Mouse (Mus musculus): Measurements from ENCODE around the gene Tex13b. TPM values are rescaled to one million over a fixed set of nuclear protein-coding genes. Genes with fewer than 3 reads are reported as not detected.
"Not testable (repeated sequence)": the region's sequence is repeated elsewhere in the genome, so short reads cannot be mapped to it uniquely, and the experiment has no call there.

The Tex13b gene
- total RNA-seq, 1 experiment: 0.80 TPM

DNA sequence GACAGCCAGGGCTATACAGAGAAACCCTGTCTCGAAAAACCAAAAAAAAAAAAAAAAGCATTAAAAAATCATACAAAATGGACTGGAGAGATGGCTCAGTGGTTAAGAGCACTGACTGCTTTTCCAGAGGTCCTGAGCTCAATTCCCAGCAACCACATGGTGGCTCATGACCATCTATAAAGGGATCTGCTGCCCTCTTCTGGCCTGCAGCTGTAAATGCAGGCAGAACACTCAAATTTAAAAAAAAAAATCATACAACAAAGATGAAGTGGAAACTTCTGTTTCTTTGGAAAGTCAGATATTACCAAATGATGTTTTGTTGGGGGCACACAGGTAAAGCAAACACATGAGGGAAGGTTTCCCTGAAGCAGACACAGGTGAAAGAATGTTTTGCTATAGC, 32.2 kb upstream of the Tex13b start:
- peak; percentile 53; the same call in 1 of the 2 replicates for TF ChIP-seq ZNF384 (IDR thresholded peaks at IDR 0.05; ENCODE audit: low read depth, low read length)
- DNase-seq (ENCODE audit: low read depth, low spot score); in situ Hi-C loops (cut with MboI; ENCODE audit: low sequenced_read_pairs in 2 of 2, unreplicated experiment in 2 of 2); H3K4me1 ChIP-seq (ENCODE audit: control insufficient read depth in 2 of 2, insufficient read depth in 2 of 2, low read length in 2 of 2, poor library complexity in 1 of 2); H3K4me3 ChIP-seq (ENCODE audit: insufficient read depth in 1 of 2, low read depth in 1 of 2, low read length in 2 of 2, poor library complexity in 1 of 2, severe bottlenecking in 1 of 2); H3K27ac ChIP-seq (ENCODE audit: insufficient read depth, low read depth, low read length, poor library complexity, severe bottlenecking); H3K9me3 ChIP-seq (ENCODE audit: control insufficient read depth, insufficient read depth, low read depth, low read length); H3K9ac ChIP-seq (ENCODE audit: insufficient read depth, low read depth, low read length, poor library complexity, severe bottlenecking); H3K36me3 ChIP-seq (ENCODE audit: control insufficient read depth, insufficient read depth, low read length, poor library complexity, severe bottlenecking): not testable (repeated sequence)

DNA sequence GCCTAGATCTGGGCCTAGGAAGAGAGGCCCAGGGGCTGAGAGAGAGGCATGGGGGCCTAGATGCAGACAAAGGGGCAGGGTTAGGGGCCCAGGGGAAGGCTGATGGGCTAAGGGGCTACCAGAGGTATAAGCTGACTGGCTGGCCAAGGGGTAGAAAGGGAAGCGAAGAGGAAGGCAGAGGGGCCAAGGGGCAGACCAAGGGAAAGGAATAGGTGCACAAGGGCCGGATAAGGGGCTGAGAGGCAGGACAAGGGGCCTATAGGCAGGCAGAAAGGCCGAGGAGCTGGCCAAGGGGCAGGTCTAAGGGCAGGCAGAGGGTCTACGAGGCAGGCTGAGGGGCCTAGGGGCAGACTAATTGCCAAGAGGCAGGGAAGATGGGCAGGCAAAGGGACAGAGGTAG, 26.7 kb upstream of the Tex13b start:
- TF ChIP-seq HCFC1 (IDR thresholded peaks at IDR 0.05; ENCODE audit: borderline replicate concordance, insufficient read depth, low read length): no peak
- TF ChIP-seq ZC3H11A (IDR thresholded peaks at IDR 0.05; ENCODE audit: borderline replicate concordance, low read depth, low read length): no peak
- no peak for TF ChIP-seq ZNF384 (IDR thresholded peaks at IDR 0.05; ENCODE audit: low read depth, low read length)
- no peak for TF ChIP-seq MAFK (IDR thresholded peaks at IDR 0.05; ENCODE audit: insufficient read depth, low read depth, low read length)
- TF ChIP-seq CHD2 (IDR thresholded peaks at IDR 0.05; ENCODE audit: low read depth, low read length): no peak
- H3K9ac ChIP-seq (ENCODE audit: insufficient read depth, low read depth, low read length, poor library complexity, severe bottlenecking): no peak overlapping the region
- in situ Hi-C loops (cut with MboI; ENCODE audit: low sequenced_read_pairs in 2 of 2, unreplicated experiment in 2 of 2): no loop called here
- H3K36me3 ChIP-seq (ENCODE audit: control insufficient read depth, insufficient read depth, low read length, poor library complexity, severe bottlenecking): no peaks in the 10 kb centered on the region
- H3K4me3 ChIP-seq (ENCODE audit: insufficient read depth in 1 of 2, low read depth in 1 of 2, low read length in 2 of 2, poor library complexity in 1 of 2, severe bottlenecking in 1 of 2): no peak overlapping the region
- H3K27ac ChIP-seq (ENCODE audit: insufficient read depth, low read depth, low read length, poor library complexity, severe bottlenecking): no peak overlapping the region
- DNase-seq (ENCODE audit: low read depth, low spot score): no peak
- H3K4me1 ChIP-seq (ENCODE audit: control insufficient read depth in 2 of 2, insufficient read depth in 2 of 2, low read length in 2 of 2, poor library complexity in 1 of 2): no peaks in the 10 kb centered on the region
- H3K9me3 ChIP-seq (ENCODE audit: control insufficient read depth, insufficient read depth, low read depth, low read length): no peaks in the 10 kb centered on the region

DNA sequence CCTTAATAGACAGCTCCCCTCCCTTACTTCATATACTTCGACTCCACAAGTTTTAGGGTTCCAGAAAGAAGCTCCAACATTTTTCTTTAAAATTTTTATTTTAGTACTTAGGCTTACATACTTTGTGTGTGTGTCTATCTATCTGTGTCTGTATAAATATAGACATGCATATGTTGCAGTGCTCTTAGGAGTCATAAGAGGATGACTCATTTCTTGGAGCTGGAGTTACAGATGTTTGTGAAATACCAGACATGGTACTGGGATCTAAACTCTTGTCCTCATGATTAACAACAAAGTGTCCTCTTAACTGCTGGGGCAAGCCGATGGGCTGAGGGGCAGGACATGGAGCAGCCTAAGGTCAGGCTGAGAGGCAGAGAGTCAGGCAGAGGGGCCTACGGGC, 24.8 kb upstream of the Tex13b start:
- Histone ChIP-seq H3K9ac (ENCODE audit: insufficient read depth, low read depth, low read length, poor library complexity, severe bottlenecking) (no peak overlapping the region), H3K4me3 (ENCODE audit: insufficient read depth in 1 of 2, low read depth in 1 of 2, low read length in 2 of 2, poor library complexity in 1 of 2, severe bottlenecking in 1 of 2) (no peak overlapping the region), H3K9me3 (ENCODE audit: control insufficient read depth, insufficient read depth, low read depth, low read length) (no peaks in the 10 kb centered on the region), H3K27ac (ENCODE audit: insufficient read depth, low read depth, low read length, poor library complexity, severe bottlenecking) (no peak overlapping the region), H3K4me1 (ENCODE audit: control insufficient read depth in 2 of 2, insufficient read depth in 2 of 2, low read length in 2 of 2, poor library complexity in 1 of 2) (no peaks in the 10 kb centered on the region), H3K36me3 (ENCODE audit: control insufficient read depth, insufficient read depth, low read length, poor library complexity, severe bottlenecking) (no peaks in the 10 kb centered on the region)
- no peak for DNase-seq (ENCODE audit: low read depth, low spot score)
- TF ChIP-seq MAFK (IDR thresholded peaks at IDR 0.05; ENCODE audit: insufficient read depth, low read depth, low read length) (no peak), CHD2 (IDR thresholded peaks at IDR 0.05; ENCODE audit: low read depth, low read length) (no peak), ZC3H11A (IDR thresholded peaks at IDR 0.05; ENCODE audit: borderline replicate concordance, low read depth, low read length) (no peak), HCFC1 (IDR thresholded peaks at IDR 0.05; ENCODE audit: borderline replicate concordance, insufficient read depth, low read length) (no peak), ZNF384 (IDR thresholded peaks at IDR 0.05; ENCODE audit: low read depth, low read length) (no peak)
- in situ Hi-C loops (cut with MboI; ENCODE audit: low sequenced_read_pairs in 2 of 2, unreplicated experiment in 2 of 2): no loop called here

DNA sequence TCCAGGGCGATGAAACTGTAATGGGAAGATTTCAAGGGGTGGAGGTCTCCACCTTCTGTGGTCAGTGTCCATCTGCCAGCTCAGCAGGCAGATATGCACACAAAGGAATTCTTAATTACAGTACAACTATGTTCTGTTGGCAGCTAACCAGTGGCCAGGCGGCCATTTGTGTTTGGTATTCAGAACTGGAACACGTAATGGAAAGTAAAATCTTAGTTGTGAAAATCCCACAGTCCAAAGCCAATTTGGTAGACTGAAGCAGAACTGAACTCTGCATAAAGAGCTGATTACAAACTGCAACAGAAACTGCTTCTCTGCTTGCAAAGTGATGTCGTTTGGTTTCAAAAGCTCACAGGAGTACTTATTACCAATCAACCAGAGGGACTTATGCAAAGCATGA, 18.5 kb upstream of the Tex13b start:
- in situ Hi-C loops (cut with MboI; ENCODE audit: low sequenced_read_pairs in 2 of 2, unreplicated experiment in 2 of 2): no loop called here
- TF ChIP-seq MAFK (IDR thresholded peaks at IDR 0.05; ENCODE audit: insufficient read depth, low read depth, low read length) (no peak), ZNF384 (IDR thresholded peaks at IDR 0.05; ENCODE audit: low read depth, low read length) (no peak), ZC3H11A (IDR thresholded peaks at IDR 0.05; ENCODE audit: borderline replicate concordance, low read depth, low read length) (no peak), CHD2 (IDR thresholded peaks at IDR 0.05; ENCODE audit: low read depth, low read length) (no peak), HCFC1 (IDR thresholded peaks at IDR 0.05; ENCODE audit: borderline replicate concordance, insufficient read depth, low read length) (no peak)
- Histone ChIP-seq H3K4me3 (ENCODE audit: insufficient read depth in 1 of 2, low read depth in 1 of 2, low read length in 2 of 2, poor library complexity in 1 of 2, severe bottlenecking in 1 of 2) (no peak overlapping the region), H3K4me1 (ENCODE audit: control insufficient read depth in 2 of 2, insufficient read depth in 2 of 2, low read length in 2 of 2, poor library complexity in 1 of 2) (no peaks in the 10 kb centered on the region), H3K9me3 (ENCODE audit: control insufficient read depth, insufficient read depth, low read depth, low read length) (no peaks in the 10 kb centered on the region), H3K9ac (ENCODE audit: insufficient read depth, low read depth, low read length, poor library complexity, severe bottlenecking) (no peak overlapping the region), H3K36me3 (ENCODE audit: control insufficient read depth, insufficient read depth, low read length, poor library complexity, severe bottlenecking) (no peaks in the 10 kb centered on the region), H3K27ac (ENCODE audit: insufficient read depth, low read depth, low read length, poor library complexity, severe bottlenecking) (no peak overlapping the region)
- DNase-seq (ENCODE audit: low read depth, low spot score): no peak

DNA sequence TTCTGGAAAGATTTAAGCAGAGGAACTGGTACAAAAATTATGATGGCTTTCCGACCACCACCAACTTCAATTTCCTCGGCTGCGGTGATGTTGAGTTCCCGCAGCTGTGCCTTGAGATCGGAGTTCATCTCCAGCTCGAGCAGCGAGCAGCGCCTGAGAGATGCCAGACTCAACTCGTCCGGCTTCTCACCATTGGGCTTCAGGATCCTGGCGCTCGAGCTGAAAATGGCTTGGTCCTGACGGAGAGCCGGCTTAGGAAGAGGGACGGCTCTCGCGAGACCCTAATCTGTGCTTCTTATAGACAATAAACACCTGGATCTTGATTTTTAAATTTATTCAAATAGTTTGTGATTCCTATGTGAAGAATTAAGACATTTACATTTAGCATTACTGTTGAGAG, 9.1 kb upstream of the Tex13b start:
- no peaks in the 10 kb centered on the region for H3K4me1 ChIP-seq (ENCODE audit: control insufficient read depth in 2 of 2, insufficient read depth in 2 of 2, low read length in 2 of 2, poor library complexity in 1 of 2)
- H3K36me3 ChIP-seq (ENCODE audit: control insufficient read depth, insufficient read depth, low read length, poor library complexity, severe bottlenecking): no peaks in the 10 kb centered on the region
- TF ChIP-seq ZNF384 (IDR thresholded peaks at IDR 0.05; ENCODE audit: low read depth, low read length): no peak
- no peak for DNase-seq (ENCODE audit: low read depth, low spot score)
- no peak overlapping the region for H3K9ac ChIP-seq (ENCODE audit: insufficient read depth, low read depth, low read length, poor library complexity, severe bottlenecking)
- no peaks in the 10 kb centered on the region for H3K9me3 ChIP-seq (ENCODE audit: control insufficient read depth, insufficient read depth, low read depth, low read length)
- no peak overlapping the region for H3K4me3 ChIP-seq (ENCODE audit: insufficient read depth in 1 of 2, low read depth in 1 of 2, low read length in 2 of 2, poor library complexity in 1 of 2, severe bottlenecking in 1 of 2)
- H3K27ac ChIP-seq (ENCODE audit: insufficient read depth, low read depth, low read length, poor library complexity, severe bottlenecking): no peak overlapping the region
- in situ Hi-C loops (cut with MboI; ENCODE audit: low sequenced_read_pairs in 2 of 2, unreplicated experiment in 2 of 2): no loop called here

Data from ES-E14 (cell line).